Mouse (Mus musculus) heart, adult 8-10 months (tissue): ENCODE measurements around the gene E130116L18Rik. TPM values are rescaled to one million over a fixed set of nuclear protein-coding genes. Genes with fewer than 3 reads are reported as not detected.
"Not testable (repeated sequence)": the region's sequence is repeated elsewhere in the genome, so short reads cannot be mapped to it uniquely, and the experiment has no call there.

Experiments
- DNase-seq: peaks from one replicate; pipeline ENCODE4 v3.0.0; 2022; ENCODE audit warnings: low spot score
- total RNA-seq, 4 experiments: library from RNA; stranded (reverse); gene quantifications; 2 replicates each; pipeline ENCODE4 v1.2.4; 2022

E130116L18Rik gene
- total RNA-seq = not detected

DNA sequence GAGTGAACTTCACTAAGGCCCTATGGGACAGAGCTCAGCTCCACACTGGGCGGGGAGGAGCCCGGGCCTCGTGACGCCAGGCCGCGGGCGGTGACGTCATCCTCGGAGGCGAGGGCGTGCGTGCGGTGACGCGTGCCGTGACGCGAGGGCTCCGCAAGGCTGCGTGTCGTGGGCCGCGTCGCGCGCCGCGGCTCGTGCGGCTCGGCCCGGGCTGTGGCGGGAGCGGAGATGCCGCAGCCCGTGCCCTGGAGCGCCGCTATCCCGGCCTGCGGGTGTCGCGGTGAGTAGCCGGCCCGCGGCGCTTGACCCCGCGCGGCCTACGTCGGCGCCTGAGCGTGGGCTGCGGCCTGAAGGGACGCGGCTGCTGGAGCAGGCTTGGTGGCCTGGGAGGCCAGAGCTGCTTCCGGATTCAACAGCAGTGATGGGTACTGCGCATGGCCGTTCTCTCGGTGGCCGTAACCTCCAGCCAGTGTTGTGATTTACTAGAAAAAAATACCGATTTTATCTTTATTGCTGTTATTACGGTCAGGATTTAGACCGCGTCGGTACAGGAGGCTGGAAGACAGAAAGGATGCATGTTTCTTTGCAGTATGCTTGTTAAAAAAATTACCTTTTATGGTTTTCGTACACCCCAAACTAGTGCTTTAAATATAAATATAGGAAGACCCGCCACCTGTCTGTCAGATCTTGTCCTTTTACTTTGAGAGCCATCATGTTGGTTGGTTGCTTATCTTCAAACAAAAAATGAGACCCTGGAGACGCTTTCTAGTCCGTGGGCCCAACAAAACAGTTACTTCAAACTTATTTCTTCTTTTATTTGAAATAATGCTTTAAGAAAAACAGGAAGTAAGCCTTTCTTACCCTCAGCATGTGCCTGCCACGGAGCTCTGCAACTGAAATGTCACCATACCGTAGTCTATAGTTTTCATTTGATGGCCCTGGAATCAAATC is at the start of gene E130116L18Rik:
E130116L18Rik (minus strand) TSS at position 402 of the 951 bp plus-strand sequence.
- peak; percentile 84 for DNase-seq

DNA sequence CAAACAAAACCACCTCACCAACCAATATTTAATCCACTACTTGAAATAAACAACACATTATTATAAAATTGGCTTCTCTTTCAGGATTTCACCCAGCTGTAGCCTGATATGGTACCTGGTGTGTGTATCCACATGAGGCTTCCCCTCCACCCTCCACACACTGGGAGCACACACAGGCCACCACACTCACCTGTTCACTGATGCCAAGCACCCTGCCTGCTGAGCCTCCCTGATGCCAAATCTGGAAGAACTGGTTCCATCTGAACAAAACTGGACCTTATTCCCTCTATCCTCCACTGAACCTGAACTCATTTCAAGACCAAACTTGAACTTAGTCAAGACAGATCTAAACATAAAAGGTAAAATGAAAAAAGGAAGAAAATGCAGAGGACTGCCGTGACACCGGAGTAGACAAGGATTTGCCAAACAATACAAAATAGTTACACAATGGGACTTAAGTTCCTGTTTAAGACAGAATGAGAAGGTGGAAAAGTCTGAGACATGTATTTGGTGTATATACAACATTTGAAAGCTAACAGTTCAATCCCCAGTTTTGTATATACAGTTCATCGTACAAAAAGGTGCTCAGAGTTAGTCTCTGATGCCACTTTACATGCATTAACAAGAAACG is 45.4 kb upstream of the E130116L18Rik start:
- DNase-seq = no peak

DNA sequence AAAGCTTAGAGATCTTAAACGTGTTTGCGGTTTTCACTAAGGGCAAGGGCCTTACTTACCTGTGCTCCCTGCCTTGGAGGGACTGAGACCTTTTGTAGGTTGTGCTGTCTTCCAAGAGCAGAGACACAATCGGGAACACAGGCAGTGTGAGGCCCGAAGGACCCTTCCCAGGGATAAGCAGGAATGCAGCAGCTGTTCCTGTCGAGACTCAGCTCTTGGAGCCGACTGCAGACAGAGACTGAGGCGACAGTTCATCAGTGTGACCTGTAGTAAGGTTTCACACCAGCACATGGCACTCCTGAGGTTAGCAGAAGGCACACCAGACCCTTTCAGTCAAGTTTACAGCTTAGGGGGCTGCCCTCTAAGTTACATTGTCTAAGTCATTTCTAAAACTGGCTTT is 39.3 kb upstream of the E130116L18Rik start:
- no peak for DNase-seq

DNA sequence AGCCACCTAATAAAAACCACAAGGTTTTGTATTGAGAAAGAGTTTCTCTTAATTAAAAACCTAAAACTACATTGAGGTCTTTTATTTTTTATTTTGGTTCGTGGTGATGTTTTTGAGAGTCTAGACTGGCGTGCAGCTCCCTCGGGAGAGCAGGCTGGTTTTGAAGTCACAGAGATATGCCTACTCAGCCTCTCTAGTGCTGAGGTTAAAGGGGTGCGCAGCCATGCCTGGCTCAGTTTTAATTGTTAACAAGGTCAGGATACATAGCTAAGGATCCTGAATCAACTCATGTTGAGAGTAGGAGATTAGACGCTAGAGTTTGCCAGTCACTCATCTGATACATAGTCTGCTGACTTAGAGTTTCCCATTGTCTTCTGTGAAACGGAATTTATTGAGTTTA is 38.5 kb upstream of the E130116L18Rik start:
- DNase-seq = no peak

DNA sequence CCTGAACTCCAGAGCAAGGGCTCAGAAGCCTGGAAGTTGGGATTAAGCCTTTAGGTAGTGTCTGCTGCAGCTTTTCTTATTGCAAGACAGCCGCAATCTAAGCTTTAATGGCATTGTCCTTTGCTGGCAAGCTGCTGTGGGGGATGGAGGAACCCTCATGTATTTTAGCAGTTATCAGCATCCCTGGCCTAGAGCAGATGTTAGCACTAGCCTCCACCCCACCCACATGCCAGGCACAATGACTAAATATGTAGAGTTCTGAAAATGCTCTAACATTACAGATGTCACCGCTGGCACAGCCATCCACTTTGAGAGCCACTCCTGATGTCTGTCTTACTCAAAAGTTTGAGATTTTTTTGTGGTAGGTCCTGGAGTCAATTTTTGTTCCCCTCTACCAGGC is 33.7 kb upstream of the E130116L18Rik start:
- no peak for DNase-seq

DNA sequence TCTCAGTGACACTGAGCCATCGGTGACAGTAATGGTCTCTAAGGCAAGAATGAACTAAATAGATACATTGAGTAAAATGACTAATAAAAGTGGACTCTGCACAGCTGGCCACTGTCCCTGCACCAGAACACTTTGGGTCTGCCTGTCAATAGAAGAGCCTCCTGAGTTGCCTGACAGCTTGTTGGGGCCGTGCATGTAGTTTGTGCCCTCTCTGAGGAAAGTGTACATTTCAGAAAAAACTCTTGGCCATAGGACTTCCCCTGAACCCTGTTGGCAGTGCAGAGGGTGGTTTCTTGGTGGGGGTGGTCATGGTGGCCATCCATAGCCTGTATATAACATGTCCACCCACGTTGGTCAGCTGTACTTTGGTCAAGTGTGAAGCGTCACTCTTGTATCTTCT is 31.5 kb upstream of the E130116L18Rik start:
- no peak for DNase-seq

DNA sequence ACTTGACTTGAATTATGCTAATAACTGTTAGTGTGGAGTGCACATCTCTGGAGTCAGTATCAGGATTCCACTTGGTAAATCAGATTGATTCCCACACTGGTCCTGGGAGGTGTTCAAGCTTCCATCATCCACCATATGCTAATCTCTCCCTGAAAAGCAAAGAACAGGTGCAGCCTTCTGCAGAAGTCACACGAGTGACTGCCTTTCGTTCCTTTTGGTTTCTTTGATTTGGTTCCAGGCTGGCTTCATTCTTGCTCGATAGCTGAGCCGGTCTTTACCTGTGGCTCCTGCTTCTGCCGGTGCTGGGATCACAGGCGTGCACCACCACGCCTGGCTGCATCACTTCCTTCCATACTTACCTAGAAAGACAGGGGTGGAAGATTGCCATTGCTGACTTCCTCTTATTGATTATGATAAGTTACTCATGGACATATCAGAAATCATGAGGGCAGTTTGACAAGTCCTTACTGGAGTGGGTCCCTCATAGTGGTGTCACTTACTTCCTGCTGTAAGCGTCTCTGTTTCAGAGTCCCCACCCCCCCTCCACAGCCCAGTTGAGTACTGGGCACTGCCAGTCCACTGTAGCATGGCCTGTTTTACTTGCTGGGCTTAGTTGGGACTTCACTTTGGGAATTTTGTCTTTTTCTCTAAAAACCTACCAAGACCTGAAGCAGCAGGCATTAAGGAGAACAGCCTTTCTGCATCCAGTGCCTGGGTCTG is 30.0 kb upstream of the E130116L18Rik start:
- DNase-seq = no peak

DNA sequence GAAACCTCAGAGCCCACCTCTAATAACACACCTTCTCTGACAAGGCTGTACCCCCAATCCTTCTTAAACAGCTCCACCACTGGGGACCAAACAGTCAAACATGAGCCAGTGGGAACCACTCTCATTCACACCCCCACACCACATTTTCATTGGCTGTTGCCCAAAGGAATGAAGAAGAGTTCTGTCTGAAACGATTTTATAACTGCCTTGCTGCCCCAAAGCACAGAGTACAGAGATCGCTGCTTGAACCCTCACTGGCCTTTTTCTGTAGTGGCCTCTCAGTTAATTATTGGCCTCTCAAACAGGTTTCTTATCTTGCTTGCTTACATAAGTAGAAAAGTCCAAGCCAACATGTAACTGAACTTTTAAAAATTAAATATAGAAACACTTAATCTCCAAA is 29.5 kb upstream of the E130116L18Rik start:
- no peak for DNase-seq

DNA sequence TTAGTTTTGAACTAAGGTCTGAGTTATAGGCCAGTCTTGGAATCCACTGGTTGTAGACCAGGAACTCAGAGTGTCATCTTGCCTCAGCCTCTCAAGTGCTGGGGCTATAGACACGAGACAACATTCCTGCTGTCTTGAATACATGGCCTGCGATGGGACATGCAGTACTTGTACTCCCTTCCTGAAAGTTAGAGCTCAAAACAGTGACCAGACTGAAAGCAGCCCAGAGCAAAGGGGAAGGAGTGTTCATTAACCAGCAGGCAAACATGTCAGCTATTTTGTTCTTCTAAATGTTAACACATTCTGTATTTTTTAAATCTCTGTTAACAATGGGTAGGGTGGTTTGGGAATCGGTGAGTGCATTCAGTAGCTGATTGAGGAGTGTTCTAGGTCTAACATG is 24.1 kb upstream of the E130116L18Rik start:
- DNase-seq = no peak

DNA sequence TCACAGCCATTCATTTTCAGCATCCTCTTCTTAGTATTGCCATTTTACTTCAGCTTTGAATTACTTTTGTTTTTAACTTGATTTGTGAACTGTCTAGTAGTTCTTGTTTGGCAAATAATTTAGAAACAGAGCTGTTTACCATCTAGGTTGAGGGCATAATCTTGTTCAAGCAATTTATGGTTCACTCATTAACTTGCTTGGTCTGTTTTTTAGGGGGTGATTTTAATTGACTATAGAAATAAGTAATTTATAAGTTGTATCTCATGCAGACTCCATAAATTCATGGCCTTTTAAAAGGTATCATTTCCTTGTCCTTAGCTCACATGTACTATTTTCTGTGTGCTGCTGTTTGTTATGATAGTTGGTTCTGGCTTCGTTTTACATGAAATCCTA is 23.5 kb upstream of the E130116L18Rik start:
- no peak for DNase-seq

DNA sequence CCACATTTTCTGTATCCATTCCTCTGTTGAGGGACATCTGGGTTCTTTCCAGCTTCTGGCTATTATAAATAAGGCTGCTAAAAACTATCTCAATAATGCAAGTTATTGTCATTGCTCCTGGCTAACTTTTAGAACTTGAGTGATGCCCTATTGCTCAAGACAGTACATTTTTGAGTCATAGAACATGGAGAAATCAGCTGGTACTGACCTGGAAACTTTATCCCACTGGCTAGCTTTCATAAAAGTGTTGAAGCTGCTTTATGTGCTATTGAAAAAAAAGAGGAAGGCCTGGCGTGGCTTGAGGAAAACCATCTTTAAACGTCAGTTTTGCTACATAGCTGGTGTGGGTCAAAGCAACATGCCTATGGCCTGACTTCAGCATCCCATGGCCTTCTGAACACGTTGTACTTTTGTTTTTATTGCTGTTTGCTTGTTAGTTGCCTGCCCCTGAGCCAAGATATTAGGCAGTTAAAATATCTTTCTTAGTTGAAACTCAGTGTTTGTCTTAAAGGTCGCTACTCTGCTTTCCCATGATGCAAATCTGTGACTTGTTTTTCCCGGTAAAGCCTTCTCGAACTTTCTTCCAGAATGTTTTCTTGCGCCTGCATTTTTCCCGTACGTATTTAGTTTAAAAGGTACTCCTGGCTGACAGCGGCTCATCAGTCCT is 23.0 kb upstream of the E130116L18Rik start:
- DNase-seq = no peak

DNA sequence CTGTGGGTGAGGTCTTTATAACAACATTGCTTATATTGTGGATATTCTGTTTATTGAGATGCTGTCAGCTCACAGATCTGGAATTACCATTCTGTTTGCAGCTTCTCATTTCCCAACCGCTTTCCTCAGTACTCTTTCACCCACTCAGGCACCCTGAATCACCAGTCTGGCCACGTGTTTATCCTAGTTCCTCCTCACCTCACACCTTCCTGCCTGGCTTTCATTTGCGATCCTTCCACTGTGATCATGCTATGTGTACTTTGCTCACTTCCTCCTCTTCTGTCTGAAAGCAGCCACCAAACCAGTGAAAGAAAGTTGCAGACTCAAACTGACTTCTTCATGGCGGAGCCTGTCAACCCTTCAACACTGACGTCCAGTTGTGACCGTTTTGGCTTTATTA is 20.1 kb upstream of the E130116L18Rik start:
- DNase-seq = no peak

DNA sequence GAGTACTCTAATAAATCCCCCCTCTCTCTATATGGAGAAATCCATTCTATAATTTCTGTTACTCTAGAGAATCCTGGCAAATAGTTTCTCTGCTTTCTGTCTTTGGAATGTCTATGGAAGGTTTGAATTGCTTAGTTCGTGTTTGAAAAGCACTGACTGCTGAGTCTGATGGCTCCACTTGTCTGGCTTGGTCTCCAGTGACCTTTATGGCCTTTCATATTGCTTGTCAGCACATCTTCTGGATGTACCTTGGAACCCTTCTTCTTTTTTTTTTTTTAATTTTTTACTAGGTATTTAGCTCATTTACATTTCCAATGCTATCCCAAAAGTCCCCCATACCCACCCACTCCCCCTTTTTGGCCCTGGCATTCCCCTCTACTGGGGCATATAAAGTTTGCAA is 1.4 kb upstream of the E130116L18Rik start:
- not testable (repeated sequence) for DNase-seq

DNA sequence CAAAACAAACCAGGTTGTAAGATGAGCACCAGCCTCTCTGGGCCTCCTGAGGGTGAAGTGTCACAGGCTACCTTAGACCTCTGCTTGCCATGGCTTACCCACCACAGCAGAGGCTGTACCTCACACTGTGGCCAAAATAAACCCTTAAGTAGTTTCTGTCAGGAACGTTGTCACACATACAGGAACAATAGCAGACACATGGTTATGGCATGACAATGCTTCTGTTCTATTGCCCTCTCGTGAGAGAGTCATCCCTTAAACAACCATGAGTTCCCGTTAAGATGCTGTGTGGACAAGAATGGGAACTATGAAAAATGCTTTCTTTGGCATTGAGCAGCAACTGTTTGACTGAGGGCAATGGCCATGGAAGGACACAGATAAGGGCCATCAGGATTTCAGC is 1.3 kb downstream of the E130116L18Rik start, which contains the start of gene Galnt11:
Galnt11 (plus strand) TSS at position 301 of the 400 bp plus-strand sequence.
- no peak for DNase-seq

DNA sequence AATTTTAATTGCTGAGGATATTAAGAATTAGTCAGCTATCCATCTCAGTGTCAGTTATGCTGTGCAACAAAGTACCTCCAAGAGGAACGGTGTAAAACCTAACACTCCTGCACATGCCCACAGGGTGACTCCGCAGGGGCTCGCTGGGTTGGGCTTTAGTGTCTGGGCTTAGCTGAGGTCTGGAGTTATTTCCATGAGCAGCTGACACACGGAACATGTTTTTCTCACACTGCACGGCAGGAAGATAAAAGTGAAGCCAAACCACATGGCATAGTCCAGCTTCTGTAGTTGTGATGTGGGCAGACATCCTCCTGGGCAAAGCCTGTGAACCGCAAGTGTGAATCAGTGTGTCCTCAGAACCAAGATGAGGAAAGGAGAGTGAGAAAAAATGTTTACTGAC is 7.9 kb downstream of the E130116L18Rik start:
- DNase-seq = no peak

DNA sequence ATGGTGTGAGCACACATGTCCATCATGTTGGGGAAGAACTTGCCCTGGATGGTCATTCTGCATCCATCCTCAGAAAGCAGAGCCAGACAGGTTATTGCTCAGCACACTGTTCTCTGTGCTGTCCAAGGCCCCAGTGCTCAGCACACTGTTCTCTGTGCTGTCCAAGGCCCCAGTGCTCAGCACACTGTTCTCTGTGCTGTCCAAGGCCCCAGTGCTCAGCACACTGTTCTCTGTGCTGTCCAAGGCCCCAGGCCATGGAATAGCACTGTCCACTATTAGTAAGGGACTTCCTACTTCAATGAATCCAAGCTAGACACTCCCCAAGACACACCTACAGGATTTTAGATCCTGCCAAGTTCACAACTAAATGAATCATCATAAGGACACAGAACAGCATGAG is 9.7 kb downstream of the E130116L18Rik start:
- DNase-seq = not testable (repeated sequence)

DNA sequence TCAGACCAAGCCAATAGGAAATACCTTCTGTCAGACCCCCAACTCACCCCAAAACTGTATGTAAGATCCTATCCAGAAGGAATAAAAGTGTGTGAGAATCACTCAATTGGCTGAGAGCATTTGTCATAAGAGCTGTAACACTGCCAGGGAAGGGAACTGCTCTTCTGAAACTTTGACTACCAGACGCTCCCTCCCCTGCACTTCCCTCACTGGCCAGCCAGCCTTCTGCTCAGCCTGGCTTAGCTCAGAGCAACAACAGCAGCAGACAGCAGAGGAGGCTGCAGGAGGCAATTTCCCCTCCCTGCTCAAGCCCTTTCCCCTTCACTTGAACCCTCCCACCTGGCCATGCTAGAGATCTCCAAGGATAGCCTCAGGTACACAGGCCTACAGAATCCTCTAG is 11.1 kb downstream of the E130116L18Rik start:
- no peak for DNase-seq

DNA sequence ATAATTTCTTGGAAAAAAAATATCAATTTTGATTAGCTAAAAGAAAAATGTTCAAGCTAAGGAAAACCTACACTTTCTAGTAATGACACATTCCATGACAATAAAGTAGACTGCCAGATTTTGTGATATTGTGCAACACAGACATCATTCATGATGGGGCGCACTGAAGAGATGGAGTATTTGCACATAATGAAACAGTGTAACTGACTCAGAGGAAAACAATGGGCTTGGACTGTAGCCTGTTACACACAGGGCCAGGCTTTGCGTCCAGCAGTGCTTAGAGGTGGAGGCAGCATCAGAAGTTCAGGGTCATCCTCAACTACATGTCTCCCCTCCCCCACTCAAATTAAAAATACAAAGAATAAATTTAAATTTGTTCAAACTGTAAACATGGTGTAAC is 32.4 kb downstream of the E130116L18Rik start:
- no peak for DNase-seq

DNA sequence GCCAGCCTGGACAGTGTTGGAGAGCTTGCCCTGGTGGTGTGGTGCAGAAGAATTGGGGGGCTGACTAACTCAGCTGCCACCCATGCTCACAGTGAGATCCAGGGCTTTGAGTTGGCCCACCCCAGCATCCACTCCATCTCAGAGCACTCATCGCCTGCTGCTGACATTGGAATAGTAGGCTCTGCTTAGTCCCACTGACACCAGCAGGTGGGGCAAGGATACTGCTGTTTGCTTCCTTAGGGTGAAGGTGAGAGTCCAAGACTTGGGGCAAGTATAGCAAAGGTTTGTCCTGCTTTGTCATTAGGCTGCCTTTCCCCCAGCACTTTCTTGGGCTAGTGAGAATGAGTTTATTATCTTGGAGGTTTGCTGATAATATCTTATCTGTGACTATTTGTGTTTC is 34.2 kb downstream of the E130116L18Rik start:
- no peak for DNase-seq

DNA sequence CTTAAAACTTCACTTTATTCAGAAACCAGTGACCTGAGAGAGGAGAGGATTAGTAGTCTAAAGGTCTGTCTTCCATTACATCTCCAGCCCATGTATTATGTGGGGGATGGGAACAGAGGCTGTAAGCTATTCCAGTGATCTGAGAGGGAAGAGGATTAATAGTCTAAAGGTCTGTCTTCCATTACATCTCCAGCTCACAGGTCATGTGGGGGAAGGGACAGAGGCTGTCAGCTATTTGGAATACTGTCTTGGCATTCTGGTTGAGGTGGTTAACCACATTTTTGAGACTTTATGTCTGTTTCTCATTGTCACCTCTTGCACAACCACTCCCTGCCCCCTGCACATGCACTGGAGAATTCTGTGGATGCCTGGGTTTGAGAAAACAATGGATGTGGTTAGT is 35.2 kb downstream of the E130116L18Rik start:
- no peak for DNase-seq

DNA sequence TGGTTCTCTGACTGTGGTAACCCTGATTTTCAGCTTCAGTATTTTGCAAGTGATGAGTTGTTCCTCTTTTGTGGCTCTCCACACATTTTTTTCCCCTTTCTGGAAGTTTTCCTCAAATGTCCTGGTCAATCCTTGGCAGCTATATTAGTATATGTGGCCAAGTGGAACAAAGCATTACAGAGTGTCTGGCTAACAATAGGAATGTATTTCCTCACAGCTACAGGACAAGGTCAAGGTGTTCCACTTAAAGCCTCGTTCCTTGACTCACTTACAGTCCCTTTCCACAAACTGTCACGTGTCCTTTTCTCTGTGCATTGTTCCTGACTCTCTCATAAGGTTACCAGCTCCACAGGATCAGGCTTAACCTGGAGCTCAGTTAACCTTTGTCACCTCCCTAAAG is 38.4 kb downstream of the E130116L18Rik start:
- no peak for DNase-seq

DNA sequence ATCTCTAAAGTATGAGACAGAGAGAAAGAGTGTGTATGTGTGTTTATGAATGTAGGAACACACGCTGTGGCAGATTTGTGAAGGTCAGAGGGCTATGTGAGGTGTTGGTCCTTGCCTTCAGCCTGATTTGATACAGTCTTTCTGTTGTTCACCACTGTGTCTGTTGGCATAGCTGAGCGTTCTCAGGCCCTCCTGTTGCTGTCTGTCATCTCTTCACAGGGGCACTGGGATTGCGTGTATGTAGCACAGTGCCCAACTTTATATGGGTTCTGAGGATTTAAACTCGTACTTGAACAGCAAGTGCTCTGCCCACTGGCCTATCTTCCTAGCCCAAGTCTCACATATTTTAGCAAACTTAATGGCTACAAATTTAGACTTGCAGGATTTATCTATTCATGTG is 39.4 kb downstream of the E130116L18Rik start:
- DNase-seq = no peak
